Mouse (Mus musculus) spleen, postnatal 36 days (tissue): ENCODE data around the gene Notch2.

Experiments used
- DNase-seq, 2 experiments: peaks; one replicate each; pipeline ENCODE4 v3.0.0; 2022; ENCODE audit warnings: low spot score in 2 of 2, mixed read lengths in 1 of 2

Gene Notch2

GRCm38 (mm10) chr3:98050492-98051406 lies 37.4 kb downstream of the Notch2 start:
- no peak for DNase-seq

GRCm38 (mm10) chr3:98051407-98051968 lies 38.2 kb downstream of the Notch2 start:
- no peak for DNase-seq

- DNase-seq = no peak
These were observed 39.4 kb downstream of the Notch2 start for GRCm38 (mm10) chr3:98052507-98053430.

GRCm38 (mm10) chr3:98053817-98054216 lies 40.5 kb downstream of the Notch2 start:
- no peak for DNase-seq

DNA sequence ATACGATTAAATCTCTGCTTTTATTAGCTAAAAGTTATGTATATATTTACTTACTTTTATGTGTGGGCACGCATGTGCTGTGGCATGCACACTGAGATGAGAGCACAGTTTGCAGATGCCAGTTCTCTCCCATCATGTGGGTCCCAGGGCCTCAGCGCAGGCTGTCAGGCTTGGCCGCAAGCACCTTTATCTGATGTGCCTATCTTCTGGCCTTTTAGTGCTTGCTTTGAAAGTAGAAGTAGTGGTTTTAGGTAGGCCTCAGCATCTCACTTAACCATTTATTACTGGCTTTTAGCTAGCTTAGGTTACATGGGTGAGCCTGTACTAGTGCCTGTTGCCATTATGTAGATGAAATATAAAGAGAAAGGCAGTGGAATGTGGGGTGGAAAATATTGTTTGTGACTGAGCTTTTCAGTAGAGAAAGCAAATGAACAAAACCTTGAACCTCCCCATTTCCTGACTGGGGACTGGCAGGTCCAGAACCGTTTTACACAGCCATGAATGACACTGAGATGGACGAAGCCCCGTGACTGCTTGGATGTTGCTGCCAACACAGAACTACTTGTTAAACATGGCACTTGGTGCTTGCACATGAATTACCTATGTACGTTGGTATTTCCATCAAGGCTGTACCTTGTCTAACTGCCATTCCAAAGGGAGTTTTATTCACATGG lies 41.1 kb downstream of the Notch2 start:
- no peak for DNase-seq

DNA sequence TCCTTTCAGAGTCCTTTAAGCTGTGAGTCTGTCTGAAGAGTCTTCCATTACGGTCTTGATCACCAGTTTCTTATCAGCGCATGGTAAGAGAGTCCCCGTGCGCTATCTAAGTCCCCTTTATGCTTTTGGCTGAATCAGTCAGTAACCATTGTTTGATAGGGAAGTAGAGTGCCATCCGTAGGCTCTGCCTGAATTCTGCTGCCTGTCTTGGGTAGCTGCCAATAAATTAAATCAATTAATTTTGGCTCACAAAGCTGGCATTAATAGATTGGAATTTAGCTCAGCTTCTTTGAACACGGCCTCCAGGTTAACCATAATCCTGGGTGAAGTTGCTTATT lies 41.6 kb downstream of the Notch2 start:
- no peak for DNase-seq

- no peak for DNase-seq
These were observed 42.7 kb downstream of the Notch2 start for GRCm38 (mm10) chr3:98055808-98056728.

- DNase-seq = no peak
These were observed 43.6 kb downstream of the Notch2 start for GRCm38 (mm10) chr3:98056956-98057365.

- no peak for DNase-seq
These were observed 45.7 kb downstream of the Notch2 start for GRCm38 (mm10) chr3:98059076-98059475.

DNA sequence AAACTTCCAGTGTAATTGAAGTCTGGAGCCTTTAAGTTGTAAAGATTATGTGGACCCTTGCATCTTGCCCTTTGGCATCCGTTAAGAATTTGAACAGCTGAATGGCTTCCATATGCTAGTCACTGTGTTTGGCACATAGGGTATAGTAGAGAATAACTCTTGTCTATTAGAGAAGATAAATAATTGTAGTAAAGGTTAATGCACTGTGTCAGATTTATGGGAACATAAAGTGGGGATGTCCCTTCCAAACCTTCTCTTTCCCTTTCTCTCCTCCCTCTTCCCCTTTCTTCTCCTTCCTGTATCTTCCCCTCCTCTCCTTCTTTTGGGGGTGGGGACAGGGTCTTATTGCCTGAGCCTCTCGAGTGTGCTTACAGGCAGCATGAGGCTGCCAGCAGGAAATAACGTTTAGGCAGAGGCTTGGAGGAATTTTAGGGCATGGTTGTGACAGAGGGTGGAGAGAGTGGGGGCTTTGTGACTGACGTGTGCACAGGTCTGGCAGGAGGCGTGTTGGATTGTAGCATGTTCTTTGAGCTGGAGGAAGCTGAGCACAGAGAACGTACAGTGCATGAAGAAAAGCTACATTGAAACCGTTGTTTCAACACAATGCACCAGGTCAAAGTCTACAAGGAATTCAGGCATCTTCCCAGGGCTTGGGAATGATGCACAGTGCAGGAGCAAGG lies 47.8 kb downstream of the Notch2 start:
- DNase-seq = no peak

DNA sequence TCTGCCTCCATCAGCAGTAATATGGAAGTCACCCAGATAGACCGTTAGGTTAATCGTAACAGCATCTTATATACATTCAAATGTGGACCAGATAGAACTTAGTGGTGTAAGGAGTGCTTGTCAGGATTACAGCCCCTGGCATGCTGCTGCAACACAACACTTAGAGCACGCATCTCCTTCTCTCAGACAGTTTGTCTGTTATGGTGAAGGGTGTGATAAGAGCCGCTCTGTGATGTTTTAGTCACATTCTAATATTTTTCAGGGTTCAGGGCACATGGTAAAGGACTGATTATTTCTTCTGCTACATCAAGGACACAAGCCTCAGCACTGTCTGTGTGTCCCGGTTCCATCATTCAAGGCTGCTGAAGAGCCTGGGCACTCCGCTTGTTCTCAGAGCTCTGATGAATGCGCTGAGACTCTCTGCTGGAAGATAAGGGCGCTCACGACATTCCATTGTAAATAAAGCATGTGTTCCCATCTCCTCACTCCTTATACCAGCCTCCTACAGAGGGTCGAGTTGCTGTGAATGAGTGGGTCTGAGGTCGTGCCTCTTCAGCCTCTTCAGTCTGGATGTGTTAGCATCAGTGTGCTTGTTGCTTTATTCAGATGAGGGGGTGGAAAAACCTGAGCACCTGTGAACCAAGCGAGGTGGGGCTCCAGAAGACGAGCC lies 48.5 kb downstream of the Notch2 start:
- no peak for DNase-seq

DNA sequence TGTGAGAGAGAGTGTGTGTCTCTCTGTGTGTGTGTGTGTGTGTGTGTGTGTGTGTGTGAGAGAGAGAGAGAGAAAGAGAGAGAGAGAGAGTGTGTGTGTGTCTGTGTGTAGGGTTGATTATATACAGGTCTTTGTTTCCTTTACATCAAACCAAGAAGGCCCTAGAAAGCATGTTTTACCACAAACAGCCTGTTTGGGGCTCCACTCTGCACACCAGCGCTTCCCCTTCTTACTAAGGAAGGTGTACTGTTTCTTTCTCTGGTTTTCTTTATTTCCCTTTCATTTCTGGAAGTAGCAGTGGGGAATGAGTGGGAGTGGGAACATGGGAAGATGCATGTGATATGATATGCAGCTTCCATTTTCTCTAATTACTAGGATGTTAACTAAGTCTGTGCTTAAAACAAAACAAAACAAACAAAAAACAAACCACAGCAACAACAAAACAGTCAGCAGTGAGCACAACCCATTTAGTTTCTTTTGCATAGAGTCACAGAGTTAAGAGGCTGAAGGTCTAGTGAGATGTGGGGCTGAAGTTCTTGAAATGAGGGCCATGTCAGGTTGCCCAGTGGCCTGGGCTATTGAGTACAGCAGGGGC lies 49.4 kb downstream of the Notch2 start:
- no peak for DNase-seq

GRCm38 (mm10) chr3:98063186-98063771 lies 50.0 kb downstream of the Notch2 start:
- DNase-seq = no peak

DNA sequence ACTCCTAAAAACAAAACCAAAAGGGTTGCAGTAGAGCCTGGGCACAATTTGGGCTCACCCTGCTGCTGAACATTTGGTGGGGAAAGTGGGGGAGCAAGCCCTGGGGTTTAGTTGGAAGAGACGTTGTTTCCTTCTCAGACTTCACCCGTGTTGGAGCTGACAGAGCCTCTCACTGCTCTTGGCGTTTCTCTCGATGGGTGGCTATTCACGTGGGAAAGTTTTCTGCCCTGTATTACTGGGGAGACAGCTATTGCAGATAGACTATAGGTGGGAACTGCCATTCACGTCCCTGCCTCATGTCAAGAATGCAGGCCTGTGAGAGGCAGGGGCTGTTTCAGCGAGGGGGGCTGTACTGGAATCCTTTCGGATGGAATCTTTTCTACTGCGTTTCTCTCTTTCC lies 50.5 kb downstream of the Notch2 start:
- no peak for DNase-seq

GRCm38 (mm10) chr3:98065004-98065403 lies 51.7 kb downstream of the Notch2 start:
- no peak for DNase-seq

DNA sequence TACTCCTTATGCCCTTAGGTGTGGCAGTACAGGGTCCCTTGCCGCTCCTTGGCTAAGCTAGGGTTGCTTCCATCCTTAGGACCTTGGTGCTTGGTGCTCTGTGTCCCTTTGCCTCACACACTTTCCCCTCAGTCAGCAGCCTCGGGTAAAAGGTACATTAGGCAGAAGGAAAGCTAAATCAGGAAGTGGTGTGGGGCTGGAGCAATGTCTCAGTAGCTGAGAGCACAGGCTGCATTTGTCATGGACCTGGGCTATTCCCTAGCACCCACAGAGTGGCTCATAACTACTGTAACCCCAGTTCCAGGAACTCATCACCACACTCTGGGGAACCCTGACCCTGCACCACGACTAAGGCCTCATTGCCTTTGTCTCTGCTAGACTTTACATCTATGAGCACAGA lies 53.1 kb downstream of the Notch2 start:
- no peak for DNase-seq

DNA sequence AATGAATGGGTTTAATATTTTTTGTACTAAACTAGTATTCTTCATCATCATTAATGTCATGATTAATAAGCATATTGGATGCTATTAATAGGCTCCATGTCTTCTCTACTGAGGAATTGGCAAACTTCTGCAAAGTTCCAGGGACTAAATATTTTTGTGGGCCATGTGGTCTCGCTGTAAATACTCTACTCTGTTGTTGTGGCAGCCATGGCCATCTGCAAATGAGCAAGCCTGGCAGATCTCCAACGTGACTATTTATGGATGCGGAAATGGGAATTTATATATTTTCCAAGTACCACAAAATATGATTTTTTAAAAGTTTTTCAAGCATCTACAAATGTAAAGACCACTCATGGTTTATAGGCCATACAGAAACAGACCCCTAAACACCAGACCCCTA lies 54.1 kb downstream of the Notch2 start:
- no peak for DNase-seq

DNA sequence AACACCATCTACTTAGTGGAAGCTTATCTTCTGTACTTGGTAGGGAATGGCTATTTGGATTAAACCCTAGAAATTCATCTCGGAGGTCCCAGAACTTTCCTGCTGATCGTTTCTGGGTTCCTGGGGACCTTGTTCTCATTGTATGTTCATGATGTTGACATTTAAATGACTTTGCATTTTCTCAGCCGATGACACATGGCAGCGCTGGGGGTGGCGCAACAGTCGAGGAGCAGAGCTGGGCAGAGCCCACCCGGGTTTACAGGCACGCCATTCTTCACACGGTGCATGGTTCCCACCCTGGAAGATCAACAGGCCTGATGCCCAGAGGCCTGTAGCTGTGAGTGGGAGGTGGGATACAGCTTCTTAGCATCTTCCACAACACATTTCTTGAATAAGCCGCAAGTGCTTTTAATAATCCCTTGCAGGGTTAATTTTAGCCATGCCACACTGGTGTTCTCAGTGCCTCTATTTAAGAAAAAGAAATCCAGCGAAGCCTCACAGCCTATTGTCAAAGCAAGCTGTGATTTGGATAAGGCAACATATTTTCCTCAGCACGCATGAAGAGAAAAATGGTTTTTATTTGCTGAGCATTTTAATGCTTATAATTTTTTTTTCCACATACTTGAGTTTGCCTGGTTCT lies 54.6 kb downstream of the Notch2 start:
- DNase-seq = no peak
